Comparison of ENCODE assay signal across 8 mouse cellular contexts in the genomic region with DNA sequence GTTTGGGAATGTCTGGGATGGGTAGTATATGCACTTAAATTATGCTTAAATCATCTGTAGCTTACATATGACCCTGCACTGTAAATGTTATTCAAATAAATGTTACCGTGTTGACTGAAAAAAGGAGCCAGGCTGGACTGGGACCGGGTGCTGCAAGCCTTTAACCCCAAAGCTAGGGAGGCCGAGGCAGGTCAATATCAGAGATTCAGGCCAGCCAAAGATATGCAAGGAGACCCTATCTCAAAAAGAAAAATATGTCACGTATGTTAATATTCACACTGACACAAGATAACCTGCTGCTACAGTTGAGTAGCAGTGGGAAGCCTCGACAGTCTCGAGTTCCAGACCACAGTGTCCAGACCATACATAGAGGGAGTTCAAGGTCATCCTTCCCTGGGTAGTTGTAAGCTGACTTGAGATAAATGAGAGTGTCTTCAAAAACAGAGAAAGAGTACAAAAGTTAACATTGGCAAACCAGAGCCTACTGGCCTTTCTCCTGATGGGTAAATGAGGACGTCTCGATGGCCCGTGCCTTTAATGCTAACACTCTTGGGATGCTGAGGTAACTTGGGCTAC. TPM values are rescaled to one million over a fixed set of nuclear protein-coding genes. Genes with fewer than 3 reads are reported as not detected.
DNase-seq lines count a peak whose midpoint lies in the region; ATAC-seq and TF ChIP-seq lines count a peak whose summit lies in the region.

No protein-coding gene starts in this region.

- H3K27ac ChIP-seq in lung, embryonic 14.5 days (ENCODE audit: low read depth) = no peak overlapping the region; the same call in 1 of the 2 replicates
- H3K27ac ChIP-seq in embryonic fibroblast, embryonic 13.5 days (ENCODE audit: insufficient read depth, low read length) = no peak overlapping the region
- H3K27ac ChIP-seq in limb, embryonic 10.5 days = peak overlapping the region; percentile 95; the same call in 1 of the 2 replicates
- no peak overlapping the region for H3K27ac ChIP-seq in neural tube, embryonic 14.5 days (ENCODE audit: low read depth, low read length)

- 57% methylated on average over 9 of the region's 9 CpGs for WGBS in lung, embryonic 14.5 days
- WGBS in limb, embryonic 10.5 days = 75% methylated on average over 9 of the region's 9 CpGs
- 56% methylated on average over 9 of the region's 9 CpGs for WGBS in neural tube, embryonic 14.5 days

- H3K27me3 ChIP-seq in lung, embryonic 14.5 days (ENCODE audit: insufficient read depth, low read length) = no peaks in the 10 kb centered on the region
- H3K27me3 ChIP-seq in limb, embryonic 10.5 days (ENCODE audit: low read depth, poor library complexity, severe bottlenecking) = no peaks in the 10 kb centered on the region
- no peaks in the 10 kb centered on the region for H3K27me3 ChIP-seq in neural tube, embryonic 14.5 days (ENCODE audit: control insufficient read depth, insufficient read depth, low read length)

- H3K4me1 ChIP-seq in lung, embryonic 14.5 days (ENCODE audit: insufficient read depth) = peaks cover 11% of the 10 kb centered on the region
- H3K4me1 ChIP-seq in embryonic fibroblast, embryonic 13.5 days (ENCODE audit: control insufficient read depth, insufficient read depth, low read length) = peaks cover 15% of the 10 kb centered on the region
- peaks cover 30% of the 10 kb centered on the region for H3K4me1 ChIP-seq in limb, embryonic 10.5 days
- peaks cover 23% of the 10 kb centered on the region for H3K4me1 ChIP-seq in neural tube, embryonic 14.5 days (ENCODE audit: control insufficient read depth, insufficient read depth, low read length)

- H3K9me3 ChIP-seq in lung, embryonic 14.5 days (ENCODE audit: low read depth, low read length) = no peaks in the 10 kb centered on the region
- no peaks in the 10 kb centered on the region for H3K9me3 ChIP-seq in limb, embryonic 10.5 days (replicated peaks)
- H3K9me3 ChIP-seq in neural tube, embryonic 14.5 days (ENCODE audit: control insufficient read depth, low read length) = no peaks in the 10 kb centered on the region

- peak overlapping the region; percentile 84 for H3K4me3 ChIP-seq in lung, embryonic 14.5 days (ENCODE audit: low read depth, low read length)
- peak overlapping the region; percentile 42 for H3K4me3 ChIP-seq in embryonic fibroblast, embryonic 13.5 days (ENCODE audit: insufficient read depth, low read length)
- peak overlapping the region; percentile 71 for H3K4me3 ChIP-seq in limb, embryonic 10.5 days
- H3K4me3 ChIP-seq in neural tube, embryonic 14.5 days (ENCODE audit: low read depth, low read length) = peak overlapping the region; percentile 73

- H3K4me2 ChIP-seq in lung, embryonic 14.5 days = peak overlapping the region; percentile 63
- H3K4me2 ChIP-seq in neural tube, embryonic 14.5 days (ENCODE audit: low read depth, low read length) = peak overlapping the region; percentile 54

- no peak for DNase-seq in lung, embryonic 14.5 days
- no peak for DNase-seq in lung, postnatal 4 days
- DNase-seq in limb, embryonic 10.5 days (ENCODE audit: low spot score) = no peak
- DNase-seq in testis, postnatal 10 days (ENCODE audit: low spot score) = no peak
- no peak for DNase-seq in right cerebral cortex, postnatal 36 days (ENCODE audit: low spot score in 2 of 2)
- DNase-seq in adrenal gland, adult (ENCODE audit: inconsistent age in 2 of 2, low spot score in 1 of 2) = no peak

- peak overlapping the region; percentile 76 for H3K9ac ChIP-seq in lung, embryonic 14.5 days
- no peak overlapping the region for H3K9ac ChIP-seq in neural tube, embryonic 14.5 days (replicated peaks; ENCODE audit: low read depth, low read length)

- no peak for TF ChIP-seq CTCF in lung, embryonic 14.5 days (IDR thresholded peaks at IDR 0.05; ENCODE audit: low read depth)
- no peak for TF ChIP-seq CTCF in embryonic fibroblast, embryonic 13.5 days (IDR thresholded peaks at IDR 0.05; ENCODE audit: borderline replicate concordance, insufficient read depth, low read length)

- no peak for ATAC-seq in lung, embryonic 14.5 days (ENCODE audit: insufficient read depth)
- ATAC-seq in neural tube, embryonic 14.5 days (ENCODE audit: low read depth) = no peak

- no peak for TF ChIP-seq POLR2A in embryonic fibroblast, embryonic 13.5 days (IDR thresholded peaks at IDR 0.05; ENCODE audit: low read depth, low read length)

- H3K36me3 ChIP-seq in lung, embryonic 14.5 days (ENCODE audit: insufficient read depth) = peaks cover 27% of the 10 kb centered on the region
- H3K36me3 ChIP-seq in limb, embryonic 10.5 days = peaks cover 49% of the 10 kb centered on the region
- H3K36me3 ChIP-seq in neural tube, embryonic 14.5 days (ENCODE audit: control insufficient read depth, insufficient read depth, low read length) = no peaks in the 10 kb centered on the region

RNA-seq across cellular contexts. Expression of a gene that starts 2.2 kb away (rescaled TPM):
- 178 and 202 TPM in 2 replicates for polyA plus RNA-seq in lung, embryonic 14.5 days (2014; fragmentation: Nextera tagmentation; extraction: Ambion mirVana)
- polyA plus RNA-seq in embryonic fibroblast, embryonic 13.5 days (2011; ENCODE audit: insufficient read length, low read depth, missing spikeins) = 159 and 160 TPM in 2 replicates
- polyA plus RNA-seq in limb, embryonic 10.5 days (2016; fragmentation: Nextera tagmentation; extraction: Ambion mirVana) = 243 and 267 TPM in 2 replicates
- 54.6 and 68.8 TPM in 2 replicates for polyA plus RNA-seq in neural tube, embryonic 14.5 days (2014; fragmentation: Nextera tagmentation; extraction: Ambion mirVana)

RNA-seq across cellular contexts. Expression of a gene that starts 2.3 kb away (rescaled TPM):
- polyA plus RNA-seq in lung, embryonic 14.5 days (2014; fragmentation: Nextera tagmentation; extraction: Ambion mirVana) = 27.1 and 33.6 TPM in 2 replicates
- 7.9 and 10.2 TPM in 2 replicates for polyA plus RNA-seq in embryonic fibroblast, embryonic 13.5 days (2011; ENCODE audit: insufficient read length, low read depth, missing spikeins)
- polyA plus RNA-seq in limb, embryonic 10.5 days (2016; fragmentation: Nextera tagmentation; extraction: Ambion mirVana) = 52.3 and 52.8 TPM in 2 replicates
- polyA plus RNA-seq in neural tube, embryonic 14.5 days (2014; fragmentation: Nextera tagmentation; extraction: Ambion mirVana) = 17.3 and 20.8 TPM in 2 replicates

RNA-seq across cellular contexts. Expression of a gene that starts 22.3 kb away (rescaled TPM):
- polyA plus RNA-seq in lung, embryonic 14.5 days (2014; fragmentation: Nextera tagmentation; extraction: Ambion mirVana) = 2.8 and 3.3 TPM in 2 replicates
- 0.45 and 2.6 TPM in 2 replicates for polyA plus RNA-seq in embryonic fibroblast, embryonic 13.5 days (2011; ENCODE audit: insufficient read length, low read depth, missing spikeins)
- polyA plus RNA-seq in limb, embryonic 10.5 days (2016; fragmentation: Nextera tagmentation; extraction: Ambion mirVana) = 44.2 and 55.2 TPM in 2 replicates
- polyA plus RNA-seq in neural tube, embryonic 14.5 days (2014; fragmentation: Nextera tagmentation; extraction: Ambion mirVana) = 23.2 and 35.6 TPM in 2 replicates

RNA-seq across cellular contexts. Expression of a gene that starts 23.4 kb away (rescaled TPM):
- polyA plus RNA-seq in lung, embryonic 14.5 days (2014; fragmentation: Nextera tagmentation; extraction: Ambion mirVana) = 6.9 and 9.8 TPM in 2 replicates
- 0.58 and 2.7 TPM in 2 replicates for polyA plus RNA-seq in embryonic fibroblast, embryonic 13.5 days (2011; ENCODE audit: insufficient read length, low read depth, missing spikeins)
- 1.5 TPM in 2 replicates for polyA plus RNA-seq in limb, embryonic 10.5 days (2016; fragmentation: Nextera tagmentation; extraction: Ambion mirVana)
- 66.6 and 99.6 TPM in 2 replicates for polyA plus RNA-seq in neural tube, embryonic 14.5 days (2014; fragmentation: Nextera tagmentation; extraction: Ambion mirVana)

RNA-seq across cellular contexts. Expression of a gene that starts 33.4 kb away (rescaled TPM):
- 0.58 and 1.9 TPM in 2 replicates for polyA plus RNA-seq in lung, embryonic 14.5 days (2014; fragmentation: Nextera tagmentation; extraction: Ambion mirVana)
- 0.21 TPM in 1 of 2 replicates, not detected in the other for polyA plus RNA-seq in embryonic fibroblast, embryonic 13.5 days (2011; ENCODE audit: insufficient read length, low read depth, missing spikeins)
- polyA plus RNA-seq in limb, embryonic 10.5 days (2016; fragmentation: Nextera tagmentation; extraction: Ambion mirVana) = 1.0 and 1.3 TPM in 2 replicates
- polyA plus RNA-seq in neural tube, embryonic 14.5 days (2014; fragmentation: Nextera tagmentation; extraction: Ambion mirVana) = 5.7 and 6.9 TPM in 2 replicates
